Mouse (Mus musculus): ENCODE results near the gene Zc3h4. TPM values are rescaled to one million over a fixed set of nuclear protein-coding genes. Genes with fewer than 3 reads are reported as not detected.

The Zc3h4 gene
- polyA plus RNA-seq, 1 experiment = 47.2 TPM

DNA sequence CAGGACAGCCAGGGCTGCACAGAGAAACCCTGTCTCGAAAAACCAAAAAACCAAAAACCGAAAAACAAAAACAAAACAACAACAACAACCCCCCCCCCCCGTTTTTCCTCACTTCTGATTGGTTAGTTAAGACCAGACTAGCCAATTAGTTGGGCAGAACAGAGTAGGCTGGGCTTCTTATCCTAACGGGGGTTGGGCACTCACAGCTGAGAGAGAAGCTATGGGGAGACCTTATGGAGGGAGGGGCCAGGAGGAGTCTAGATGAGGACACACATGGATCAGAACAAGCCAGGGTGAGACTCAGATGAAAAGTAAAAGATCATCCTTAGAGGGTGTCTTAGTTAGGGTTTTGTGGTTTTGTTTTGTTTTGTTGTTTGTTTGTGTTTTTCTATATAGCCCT is 7.8 kb upstream of the Zc3h4 start:
- 76% methylated on average over 4 of the region's 4 CpGs for WGBS
- no peak for DNase-seq (ENCODE audit: low read depth in 1 of 2, low spot score in 2 of 2)
- TF ChIP-seq CTCF (IDR thresholded peaks at IDR 0.05; ENCODE audit: extremely low read depth, insufficient read depth, insufficient read length, insufficient replicate concordance) (no peak), POLR2A (IDR thresholded peaks at IDR 0.05; ENCODE audit: low read depth, low read length) (no peak)
- H3K4me1 ChIP-seq (ENCODE audit: control insufficient read depth, insufficient read depth, insufficient read length) = no peaks in the 10 kb centered on the region
- H3K27me3 ChIP-seq (ENCODE audit: control insufficient read depth, insufficient read depth, low read length) = no peaks in the 10 kb centered on the region
- H3K27ac ChIP-seq (ENCODE audit: insufficient read depth, low read length) = no peak overlapping the region
- H3K4me3 ChIP-seq (ENCODE audit: extremely low read depth, insufficient read depth, insufficient read length) = no peak overlapping the region
- H3K36me3 ChIP-seq (ENCODE audit: control insufficient read depth, insufficient read depth, low read length) = no peaks in the 10 kb centered on the region

DNA sequence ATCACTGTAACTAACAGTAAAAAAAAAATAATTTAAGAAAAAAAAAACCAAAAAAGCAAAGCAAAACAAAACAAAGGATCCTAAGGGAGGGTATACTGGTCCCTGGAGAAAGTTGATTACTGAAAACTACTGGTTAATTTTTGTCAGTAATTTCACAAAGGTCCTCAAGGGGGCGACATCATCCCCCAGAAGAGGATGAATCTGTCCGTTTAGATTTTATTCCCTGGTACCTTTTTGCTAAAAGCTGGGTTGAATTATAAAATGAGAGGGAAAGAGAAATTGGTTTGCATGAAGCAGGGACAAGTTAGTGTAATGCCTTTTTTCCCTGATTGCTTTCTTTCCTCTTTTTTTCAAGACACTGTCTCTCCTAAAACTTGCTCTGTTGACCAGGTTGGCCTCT is 4.8 kb upstream of the Zc3h4 start:
- H3K4me3 ChIP-seq (ENCODE audit: extremely low read depth, insufficient read depth, insufficient read length) = no peak overlapping the region
- peak in 1 of 2 experiments; percentile 32 for DNase-seq (ENCODE audit: low read depth in 1 of 2, low spot score in 2 of 2)

DNA sequence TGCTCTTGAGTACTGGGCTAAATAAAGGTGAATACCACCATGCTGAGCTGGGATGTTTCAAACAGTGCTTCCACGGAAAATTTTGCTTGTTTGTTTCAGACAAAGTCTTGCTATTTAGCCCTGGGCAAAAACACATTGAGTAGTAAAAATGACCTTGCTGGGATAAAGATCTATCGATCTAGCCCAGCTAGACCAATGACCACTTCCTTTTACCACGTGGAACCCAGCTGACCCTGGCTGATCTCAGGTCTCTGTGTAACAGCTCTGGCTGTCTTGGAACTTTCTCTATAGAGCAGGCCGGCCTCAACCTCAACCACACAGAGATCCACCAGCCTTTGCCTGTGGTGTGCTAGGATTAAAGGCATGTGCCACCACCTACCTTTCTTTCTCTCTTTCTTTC is 3.2 kb upstream of the Zc3h4 start:
- no peaks in the 10 kb centered on the region for H3K27me3 ChIP-seq (ENCODE audit: control insufficient read depth, insufficient read depth, low read length)
- H3K4me1 ChIP-seq (ENCODE audit: control insufficient read depth, insufficient read depth, insufficient read length) = no peaks in the 10 kb centered on the region; the same call in 1 of the 2 replicates
- TF ChIP-seq CTCF (IDR thresholded peaks at IDR 0.05; ENCODE audit: extremely low read depth, insufficient read depth, insufficient read length, insufficient replicate concordance) (no peak), POLR2A (IDR thresholded peaks at IDR 0.05; ENCODE audit: low read depth, low read length) (no peak)
- no peak overlapping the region for H3K4me3 ChIP-seq (ENCODE audit: extremely low read depth, insufficient read depth, insufficient read length)
- no peak for DNase-seq (ENCODE audit: low read depth in 1 of 2, low spot score in 2 of 2)
- no peak overlapping the region for H3K27ac ChIP-seq (ENCODE audit: insufficient read depth, low read length)
- WGBS = 70% methylated on average over 4 of the region's 4 CpGs
- H3K36me3 ChIP-seq (ENCODE audit: control insufficient read depth, insufficient read depth, low read length) = no peaks in the 10 kb centered on the region

More for the DNA sequence above, 4.8 kb upstream of the Zc3h4 start:
- H3K36me3 ChIP-seq (ENCODE audit: control insufficient read depth, insufficient read depth, low read length) = no peaks in the 10 kb centered on the region
- TF ChIP-seq POLR2A (IDR thresholded peaks at IDR 0.05; ENCODE audit: low read depth, low read length) = no peak
- no peak for TF ChIP-seq CTCF (IDR thresholded peaks at IDR 0.05; ENCODE audit: extremely low read depth, insufficient read depth, insufficient read length, insufficient replicate concordance)
- H3K27ac ChIP-seq (ENCODE audit: insufficient read depth, low read length) = no peak overlapping the region
- 5% methylated on average over 2 of the region's 2 CpGs for WGBS
- H3K27me3 ChIP-seq (ENCODE audit: control insufficient read depth, insufficient read depth, low read length) = no peaks in the 10 kb centered on the region
- no peaks in the 10 kb centered on the region; the same call in 1 of the 2 replicates for H3K4me1 ChIP-seq (ENCODE audit: control insufficient read depth, insufficient read depth, insufficient read length)

DNA sequence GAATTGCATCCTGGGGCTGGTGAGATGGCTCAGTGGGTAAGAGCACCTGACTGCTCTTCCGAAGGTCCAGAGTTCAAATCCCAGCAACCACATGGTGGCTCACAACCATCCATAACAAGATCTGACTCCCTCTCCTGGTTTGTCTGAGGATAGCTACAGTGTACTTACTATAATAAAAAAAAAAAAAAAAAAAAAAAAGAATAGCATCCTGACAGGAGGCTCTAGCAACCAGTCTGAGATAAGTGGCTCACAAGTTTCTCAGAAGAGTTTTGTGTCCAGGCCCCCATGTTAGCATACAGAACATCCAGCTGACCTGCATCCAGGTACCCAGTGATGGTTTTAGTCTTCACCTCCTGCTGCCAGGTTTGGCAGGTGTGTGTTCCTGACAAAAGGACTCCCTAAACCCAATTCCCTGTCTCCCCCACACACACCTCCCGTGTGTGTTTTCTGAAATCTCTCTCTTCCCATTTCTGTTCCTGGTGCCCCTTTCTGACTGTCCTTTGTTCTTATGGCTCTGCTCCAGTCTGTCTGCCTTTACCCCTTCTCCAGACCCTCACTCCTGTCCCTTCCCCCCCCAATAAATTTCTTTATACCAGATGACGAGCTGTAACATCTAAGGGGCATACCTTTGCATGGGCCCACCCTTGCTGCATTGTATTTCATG is 2.2 kb upstream of the Zc3h4 start:
- no peaks in the 10 kb centered on the region for H3K27me3 ChIP-seq (ENCODE audit: control insufficient read depth, insufficient read depth, low read length)
- 55% methylated on average over 3 of the region's 3 CpGs for WGBS
- 0 out of 2 replicates have a peak, but pooled peaks cover 1% of the 10 kb centered on the region for H3K36me3 ChIP-seq (ENCODE audit: control insufficient read depth, insufficient read depth, low read length)
- TF ChIP-seq POLR2A (IDR thresholded peaks at IDR 0.05; ENCODE audit: low read depth, low read length) (no peak), CTCF (IDR thresholded peaks at IDR 0.05; ENCODE audit: extremely low read depth, insufficient read depth, insufficient read length, insufficient replicate concordance) (no peak)
- no peak for DNase-seq (ENCODE audit: low read depth in 1 of 2, low spot score in 2 of 2)
- H3K27ac ChIP-seq (ENCODE audit: insufficient read depth, low read length) = peak overlapping the region; percentile 100; the same call in 1 of the 2 replicates
- peaks cover 5% of the 10 kb centered on the region; the same call in 1 of the 2 replicates for H3K4me1 ChIP-seq (ENCODE audit: control insufficient read depth, insufficient read depth, insufficient read length)
- no peak overlapping the region for H3K4me3 ChIP-seq (ENCODE audit: extremely low read depth, insufficient read depth, insufficient read length)

DNA sequence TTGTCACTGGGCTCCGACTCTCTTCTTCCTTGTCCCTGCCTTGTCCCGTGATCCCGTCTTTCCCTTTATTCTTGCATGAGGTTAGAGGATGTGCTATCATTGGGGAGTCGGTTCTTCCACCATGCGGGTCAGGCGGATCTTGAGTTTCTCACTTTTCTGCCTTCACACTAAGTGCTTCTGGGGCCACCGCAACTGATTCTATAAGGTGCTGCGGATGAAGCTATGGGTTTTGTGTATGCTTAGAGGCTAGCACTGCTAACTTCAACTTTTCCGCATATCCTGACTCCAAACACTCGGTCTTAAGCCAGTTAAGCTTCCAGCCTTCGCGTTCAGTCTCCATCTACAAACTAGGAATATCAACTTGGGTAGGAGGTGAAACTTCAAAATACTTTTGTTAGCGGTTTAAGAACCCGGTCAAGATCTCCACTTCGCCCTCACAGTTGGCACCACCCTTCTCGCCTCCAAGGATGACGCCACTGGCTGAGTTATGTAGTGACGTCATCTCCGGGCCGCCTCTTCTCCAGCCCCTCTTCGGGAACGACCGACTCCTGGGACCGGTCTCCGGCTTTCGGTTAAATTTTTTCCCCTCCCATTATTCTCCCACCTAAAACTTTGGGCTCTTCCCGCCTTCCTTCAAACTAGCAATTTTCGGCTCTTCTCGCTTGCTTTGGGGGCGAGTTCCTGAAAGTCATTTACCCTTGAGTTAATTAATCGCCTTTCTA is 1.5 kb upstream of the Zc3h4 start:
- DNase-seq (ENCODE audit: low read depth in 1 of 2, low spot score in 2 of 2) = peak; percentile 85 to 86
- Histone ChIP-seq H3K4me1 (ENCODE audit: control insufficient read depth, insufficient read depth, insufficient read length) (peaks cover 8% of the 10 kb centered on the region; the same call in 1 of the 2 replicates), H3K4me3 (ENCODE audit: extremely low read depth, insufficient read depth, insufficient read length) (peak overlapping the region; percentile 93), H3K27me3 (ENCODE audit: control insufficient read depth, insufficient read depth, low read length) (no peaks in the 10 kb centered on the region), H3K27ac (ENCODE audit: insufficient read depth, low read length) (peak overlapping the region; percentile 100), H3K36me3 (ENCODE audit: control insufficient read depth, insufficient read depth, low read length) (0 out of 2 replicates have a peak, but pooled peaks cover 1% of the 10 kb centered on the region)
- TF ChIP-seq CTCF (IDR thresholded peaks at IDR 0.05; ENCODE audit: extremely low read depth, insufficient read depth, insufficient read length, insufficient replicate concordance) (no peak), POLR2A (IDR thresholded peaks at IDR 0.05; ENCODE audit: low read depth, low read length) (peak; percentile 7)
- 1% methylated on average over 31 of the region's 31 CpGs for WGBS

DNA sequence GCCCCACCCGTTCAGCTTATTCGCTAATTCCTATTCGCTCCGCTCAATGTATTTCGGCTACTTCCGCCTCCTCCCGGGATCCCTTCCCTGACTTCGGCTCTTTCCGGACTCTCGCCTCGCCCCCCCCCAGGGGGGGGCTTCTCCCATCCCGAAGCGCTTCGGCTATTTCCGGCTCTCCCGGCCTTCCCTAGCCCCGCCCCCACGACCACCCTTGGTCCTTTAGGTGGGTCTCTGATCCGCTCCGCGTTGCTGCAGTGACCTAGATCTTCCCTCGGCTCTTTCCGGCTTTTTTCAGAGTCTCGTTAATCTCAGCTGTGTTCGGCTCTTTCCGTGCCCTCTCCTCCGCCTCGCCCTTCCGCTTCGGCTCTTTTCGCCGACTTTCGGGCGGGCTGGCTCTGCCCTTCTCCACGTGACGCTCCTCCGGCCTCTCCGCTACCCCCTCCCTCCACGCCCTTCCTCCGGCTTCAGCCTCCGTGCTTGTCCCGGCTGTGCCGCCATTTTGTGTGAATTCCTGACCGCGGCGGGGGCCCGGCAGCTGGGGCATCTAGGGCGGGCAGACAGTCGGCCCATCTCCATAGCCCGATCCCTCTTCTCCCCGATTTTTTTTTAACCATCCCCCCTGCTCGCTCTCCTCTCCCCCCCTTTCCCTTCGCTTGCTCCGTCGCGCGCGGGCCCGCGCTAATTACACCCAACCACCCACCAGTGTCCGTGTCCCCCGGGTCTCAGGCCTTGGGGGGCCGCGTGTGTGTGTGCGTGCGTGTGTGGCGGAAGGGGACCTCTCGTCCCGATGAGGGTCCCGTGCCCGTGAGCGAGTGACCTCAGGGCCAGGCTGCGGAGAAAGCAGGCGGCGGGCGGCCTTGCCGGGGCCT is 656 bp upstream of the Zc3h4 start:
- peak overlapping the region; percentile 93 for H3K4me3 ChIP-seq (ENCODE audit: extremely low read depth, insufficient read depth, insufficient read length)
- H3K4me1 ChIP-seq (ENCODE audit: control insufficient read depth, insufficient read depth, insufficient read length) = peaks cover 15% of the 10 kb centered on the region; the same call in 1 of the 2 replicates
- DNase-seq (ENCODE audit: low read depth in 1 of 2, low spot score in 2 of 2) = peak; percentile 98 to 99
- TF ChIP-seq CTCF (IDR thresholded peaks at IDR 0.05; ENCODE audit: extremely low read depth, insufficient read depth, insufficient read length, insufficient replicate concordance) = no peak
- peak; percentile 41 for TF ChIP-seq POLR2A (IDR thresholded peaks at IDR 0.05; ENCODE audit: low read depth, low read length)
- H3K27me3 ChIP-seq (ENCODE audit: control insufficient read depth, insufficient read depth, low read length) = no peaks in the 10 kb centered on the region
- under 1% methylated on average over 74 of the region's 77 CpGs for WGBS
- H3K36me3 ChIP-seq (ENCODE audit: control insufficient read depth, insufficient read depth, low read length) = 0 out of 2 replicates have a peak, but pooled peaks cover 1% of the 10 kb centered on the region
- H3K27ac ChIP-seq (ENCODE audit: insufficient read depth, low read length) = peak overlapping the region; percentile 100
